Mouse (Mus musculus) lung, embryonic 16.5 days (tissue): Measurements from ENCODE around the gene Bcan. TPM values are rescaled to one million over a fixed set of nuclear protein-coding genes. Genes with fewer than 3 reads are reported as not detected.
A peak's percentile ranks its signal among the peaks of the same experiment; 100 is the strongest.

Experiments
- ATAC-seq: fragments of 200-750 bp; cut with Nextera tagmentation; 2 replicates; pipeline ENCODE4 v1.8.0; 2017; ENCODE audit warnings: low read depth, mild to moderate bottlenecking, moderate library complexity
- H3K27ac ChIP-seq: fragments of 300-500 bp; sonication (generic); 2 replicates; pipeline ENCODE4 v1.5.1; 2014; ENCODE audit warnings: mild to moderate bottlenecking, control low read depth, low read length
- H3K27me3 ChIP-seq: fragments of 300-500 bp; sonication (generic); 2 replicates; pipeline ENCODE4 v1.6.1; 2014; ENCODE audit warnings: low read depth, low read length, mixed read lengths; ENCODE audit not compliant: control insufficient read depth, insufficient read depth
- H3K36me3 ChIP-seq: fragments of 300-500 bp; sonication (generic); 2 replicates; pipeline ENCODE4 v1.6.1; 2014; ENCODE audit warnings: low read length; ENCODE audit not compliant: control insufficient read depth, insufficient read depth
- H3K4me1 ChIP-seq: fragments of 300-500 bp; sonication (generic); replicated peaks from 2 replicates; pipeline ENCODE4 v1.6.1; 2014; ENCODE audit warnings: low read length, mixed read lengths; ENCODE audit not compliant: control insufficient read depth, insufficient read depth
- H3K4me2 ChIP-seq: fragments of 300-500 bp; sonication (generic); 2 replicates; pipeline ENCODE4 v1.6.1; 2014; ENCODE audit warnings: low read depth, low read length, control low read depth
- H3K4me3 ChIP-seq: fragments of 300-500 bp; sonication (generic); 2 replicates; pipeline ENCODE4 v1.5.1; 2014; ENCODE audit warnings: mild to moderate bottlenecking, low read length, control low read depth
- H3K9ac ChIP-seq: fragments of 300-500 bp; sonication (generic); 2 replicates; pipeline ENCODE4 v1.6.1; 2014; ENCODE audit warnings: low read length, control low read depth
- H3K9me3 ChIP-seq: fragments of 300-500 bp; sonication (generic); 2 replicates; pipeline ENCODE4 v1.6.1; 2016; ENCODE audit warnings: low read length; ENCODE audit not compliant: control insufficient read depth
- WGBS: fragments of 180-500 bp; shearing (Covaris S2); extraction: QIAGEN DNeasy Blood & Tissue Kit; methylation state at CpG from one replicate; pipeline ENCODE4 v1.1.7; 2014; 5-methylcytosine and 5-hydroxymethylcytosine counted together
- polyA plus RNA-seq: library from polyadenylated mRNA; unstranded; fragments of >200 nt; fragmentation: Nextera tagmentation; extraction: Ambion mirVana; gene quantifications from 2 replicates; pipeline ENCODE4 v1.2.1, GENCODE M21; 2015

Gene Bcan
- polyA plus RNA-seq, 1 experiment from 2014 or later, result 0.44 TPM

- H3K9ac ChIP-seq, result peak overlapping the region; percentile 79
- H3K27me3 ChIP-seq, result no peaks in the 10 kb centered on the region
- WGBS, result under 1% methylated on average over 27 of the region's 27 CpGs
- H3K9me3 ChIP-seq, result no peaks in the 10 kb centered on the region
- peak overlapping the region; percentile 76 for H3K4me2 ChIP-seq
- peaks cover 9% of the 10 kb centered on the region for H3K4me1 ChIP-seq
- peak overlapping the region; percentile 58 for H3K4me3 ChIP-seq
- no peaks in the 10 kb centered on the region for H3K36me3 ChIP-seq
- peak; percentile 99 for ATAC-seq
- H3K27ac ChIP-seq, result peak overlapping the region; percentile 95
Measured at GRCm38 (mm10) chr3:87960586-87961191, 39.3 kb downstream of the Bcan start.

GRCm38 (mm10) chr3:87960191-87960585, 39.8 kb downstream of the Bcan start:
- Histone ChIP-seq H3K4me1 (peaks cover 9% of the 10 kb centered on the region), H3K4me3 (peak overlapping the region; percentile 58), H3K9ac (peak overlapping the region; percentile 79), H3K9me3 (no peaks in the 10 kb centered on the region), H3K27me3 (no peaks in the 10 kb centered on the region), H3K4me2 (peak overlapping the region; percentile 76), H3K27ac (peak overlapping the region; percentile 95), H3K36me3 (no peaks in the 10 kb centered on the region)
- no peak for ATAC-seq
- WGBS, result 6% methylated on average over 10 of the region's 10 CpGs

GRCm38 (mm10) chr3:87959371-87959770, 40.7 kb downstream of the Bcan start:
- Histone ChIP-seq H3K27me3 (no peaks in the 10 kb centered on the region), H3K4me2 (no peak overlapping the region), H3K9ac (no peak overlapping the region), H3K36me3 (no peaks in the 10 kb centered on the region), H3K9me3 (no peaks in the 10 kb centered on the region), H3K4me3 (no peak overlapping the region), H3K4me1 (peaks cover 9% of the 10 kb centered on the region), H3K27ac (no peak overlapping the region; the same call in 1 of the 2 replicates)
- no peak for ATAC-seq
- WGBS, result 67% methylated on average over 7 of the region's 7 CpGs

GRCm38 (mm10) chr3:87958967-87959366, 41.1 kb downstream of the Bcan start:
- Histone ChIP-seq H3K4me3 (no peak overlapping the region), H3K27ac (no peak overlapping the region), H3K36me3 (no peaks in the 10 kb centered on the region), H3K9ac (no peak overlapping the region), H3K4me2 (no peak overlapping the region), H3K9me3 (no peaks in the 10 kb centered on the region), H3K4me1 (peaks cover 9% of the 10 kb centered on the region), H3K27me3 (no peaks in the 10 kb centered on the region)
- 32% methylated on average over 1 of the region's 1 CpGs for WGBS
- no peak for ATAC-seq

- Histone ChIP-seq H3K9ac (no peak overlapping the region), H3K36me3 (no peaks in the 10 kb centered on the region), H3K27me3 (no peaks in the 10 kb centered on the region), H3K4me1 (peaks cover 9% of the 10 kb centered on the region), H3K27ac (no peak overlapping the region), H3K9me3 (no peaks in the 10 kb centered on the region), H3K4me3 (no peak overlapping the region), H3K4me2 (no peak overlapping the region)
- 17% methylated on average over 4 of the region's 4 CpGs for WGBS
- no peak for ATAC-seq
Measured at GRCm38 (mm10) chr3:87958476-87958875, 41.6 kb downstream of the Bcan start.

GRCm38 (mm10) chr3:87958056-87958455, 42.0 kb downstream of the Bcan start:
- no peak for ATAC-seq
- Histone ChIP-seq H3K4me3 (no peak overlapping the region), H3K4me1 (peaks cover 9% of the 10 kb centered on the region), H3K4me2 (no peak overlapping the region), H3K9me3 (no peaks in the 10 kb centered on the region), H3K27me3 (no peaks in the 10 kb centered on the region), H3K9ac (no peak overlapping the region), H3K36me3 (no peaks in the 10 kb centered on the region), H3K27ac (no peak overlapping the region)
- 6% methylated on average over 1 of the region's 1 CpGs for WGBS

- peak overlapping the region; percentile 46 for H3K4me3 ChIP-seq
- peaks cover 34% of the 10 kb centered on the region for H3K4me1 ChIP-seq
- H3K36me3 ChIP-seq, result no peaks in the 10 kb centered on the region
- H3K27ac ChIP-seq, result peak overlapping the region; percentile 64
- WGBS, result 3% methylated on average over 5 of the region's 5 CpGs
- ATAC-seq, result peak; percentile 91
- H3K9ac ChIP-seq, result peak overlapping the region; percentile 64
- H3K27me3 ChIP-seq, result peaks cover 3% of the 10 kb centered on the region; the same call in 1 of the 2 replicates
- H3K4me2 ChIP-seq, result peak overlapping the region; percentile 63
- no peaks in the 10 kb centered on the region for H3K9me3 ChIP-seq
Measured at GRCm38 (mm10) chr3:87952440-87952839, 47.6 kb downstream of the Bcan start.

- Histone ChIP-seq H3K9ac (peak overlapping the region; percentile 64), H3K4me1 (peaks cover 39% of the 10 kb centered on the region), H3K9me3 (no peaks in the 10 kb centered on the region), H3K4me2 (peak overlapping the region; percentile 63), H3K4me3 (peak overlapping the region; percentile 46), H3K27ac (peak overlapping the region; percentile 64), H3K36me3 (no peaks in the 10 kb centered on the region), H3K27me3 (peaks cover 5% of the 10 kb centered on the region; the same call in 1 of the 2 replicates)
- WGBS, result 11% methylated on average over 12 of the region's 12 CpGs
- no peak for ATAC-seq
Measured at GRCm38 (mm10) chr3:87951946-87952345, 48.1 kb downstream of the Bcan start.

DNA sequence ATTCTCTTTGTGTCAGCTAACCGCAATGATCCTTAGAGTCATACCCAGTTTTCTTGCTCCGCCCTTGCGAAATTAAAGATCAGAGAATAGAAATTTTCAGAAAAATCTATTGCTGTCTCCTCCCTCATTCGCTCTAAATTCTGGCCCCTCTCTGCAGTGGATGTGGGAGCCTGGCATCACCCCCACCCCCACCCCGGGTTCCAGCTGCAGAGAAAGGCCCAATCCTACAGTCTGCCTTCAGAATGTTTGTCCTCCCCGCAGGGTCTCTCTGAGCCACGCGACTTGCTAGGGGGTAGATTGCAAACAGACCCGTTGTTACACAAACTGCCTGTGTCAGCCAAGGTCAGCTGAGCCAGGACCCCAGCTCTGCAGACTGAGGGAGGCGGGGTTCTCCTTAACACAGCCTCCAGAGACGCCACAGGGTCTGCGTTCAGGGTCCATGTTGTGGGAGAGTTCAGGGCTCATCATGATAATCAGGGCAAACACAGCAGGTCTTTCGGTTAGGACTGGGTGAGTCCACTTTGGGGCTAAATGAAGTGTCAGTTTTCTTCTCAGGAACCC, 50.0 kb downstream of the Bcan start:
- H3K4me2 ChIP-seq, result no peak overlapping the region
- WGBS, result 16% methylated on average over 13 of the region's 13 CpGs
- no peaks in the 10 kb centered on the region for H3K9me3 ChIP-seq
- peaks cover 41% of the 10 kb centered on the region for H3K4me1 ChIP-seq
- H3K4me3 ChIP-seq, result no peak overlapping the region
- H3K27me3 ChIP-seq, result peaks cover 9% of the 10 kb centered on the region
- ATAC-seq, result no peak
- no peaks in the 10 kb centered on the region for H3K36me3 ChIP-seq
- no peak overlapping the region for H3K9ac ChIP-seq
- H3K27ac ChIP-seq, result no peak overlapping the region
